Mouse (Mus musculus) 416B (cell line): Measurements from ENCODE around the gene Tmprss11g.

Experiments used
- DNase-seq: peaks from one replicate; pipeline ENCODE4 v3.0.0; 2011; ENCODE audit warnings: low read depth

The Tmprss11g gene

GRCm38 (mm10) chr5:86518500-86518899 is at the start of gene Tmprss11g:
Gene Tmprss11g (minus strand): TSS chr5:86518600.
- DNase-seq: no peak

GRCm38 (mm10) chr5:86546693-86547092 is 28.3 kb upstream of the Tmprss11g start:
- DNase-seq: no peak

- DNase-seq: peak; percentile 8
These were observed 22.2 kb upstream of the Tmprss11g start for GRCm38 (mm10) chr5:86540601-86541000.

GRCm38 (mm10) chr5:86528725-86529124 is 10.3 kb upstream of the Tmprss11g start:
- no peak for DNase-seq

GRCm38 (mm10) chr5:86511538-86511937 is 6.9 kb downstream of the Tmprss11g start:
- no peak for DNase-seq

- DNase-seq: no peak
These were observed 24.9 kb downstream of the Tmprss11g start for GRCm38 (mm10) chr5:86493453-86493852.

- DNase-seq: peak; percentile 42
These were observed 35.8 kb downstream of the Tmprss11g start for GRCm38 (mm10) chr5:86482562-86482961.

GRCm38 (mm10) chr5:86482031-86482430 is 36.4 kb downstream of the Tmprss11g start:
- no peak for DNase-seq

GRCm38 (mm10) chr5:86473859-86474258 is 44.5 kb downstream of the Tmprss11g start:
- no peak for DNase-seq

- no peak for DNase-seq
These were observed 49.5 kb downstream of the Tmprss11g start, which contains the start of gene Tmprss11a for GRCm38 (mm10) chr5:86468890-86469289. Gene Tmprss11a (minus strand): TSS chr5:86468990.

- DNase-seq: no peak
These were observed 79.1 kb downstream of the Tmprss11g start for GRCm38 (mm10) chr5:86439306-86439705.

- DNase-seq: no peak
These were observed 79.9 kb downstream of the Tmprss11g start for GRCm38 (mm10) chr5:86438548-86438947.
